Mouse (Mus musculus): ENCODE measurements at regions not wholly inside any gene's neighbourhood (a gene's known extent, or its start where the extent isn't known, plus 50 kb on each side); places are given as distances from the start of the nearest gene placed in this dataset.

DNA sequence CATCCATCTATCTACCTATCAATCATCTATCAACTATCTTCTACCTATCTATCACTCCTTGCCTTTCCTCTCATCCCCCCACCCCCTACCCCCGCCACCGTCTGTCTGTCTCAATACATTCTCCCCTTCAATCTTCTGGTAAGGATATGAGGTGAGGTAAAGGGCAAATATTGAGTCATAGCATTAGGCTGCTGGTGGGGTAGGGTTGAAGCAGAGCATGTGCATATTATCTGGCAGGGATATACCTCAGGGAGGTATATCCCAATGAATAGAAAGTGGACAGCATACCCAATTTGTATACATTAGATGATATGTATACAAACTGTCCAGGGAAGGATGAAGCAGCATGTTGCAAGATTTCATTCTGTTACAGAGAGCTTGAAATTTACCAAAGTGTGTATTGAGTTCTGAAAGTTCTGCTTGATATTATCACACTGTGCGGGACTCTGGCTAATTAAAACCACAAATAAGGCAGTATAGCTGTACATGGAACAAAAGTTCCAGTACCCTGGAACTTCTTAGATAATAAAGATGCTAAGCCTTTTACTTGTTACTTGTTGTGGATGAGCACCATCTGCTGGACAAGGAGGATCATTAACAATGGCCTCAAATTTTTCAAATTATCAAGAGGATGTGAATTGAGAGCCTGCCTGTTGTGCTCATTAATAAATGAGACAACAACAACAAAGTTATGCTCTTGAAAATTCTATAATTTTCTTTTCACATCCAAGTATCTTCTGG, 113.1 kb upstream of the Fam49a start:
- TF ChIP-seq CTCF (IDR thresholded peaks at IDR 0.05), result peak; percentile 65
- TF ChIP-seq EP300 (IDR thresholded peaks at IDR 0.05), result no peak
